Mouse (Mus musculus): Measurements from ENCODE around the gene Traf3ip1. TPM values are rescaled to one million over a fixed set of nuclear protein-coding genes. Genes with fewer than 3 reads are reported as not detected.

The Traf3ip1 gene
- total and polyA plus RNA-seq, 2 experiments from 2014 or later = 2.8 to 3.4 TPM

GRCm38 (mm10) chr1:91460069-91460468 is 34.4 kb upstream of the Traf3ip1 start:
- Histone ChIP-seq H3K27ac (ENCODE audit: low read depth) (no peak overlapping the region; the same call in 1 of the 2 replicates), H3K9me3 (replicated peaks; ENCODE audit: control insufficient read depth, low read length) (no peaks in the 10 kb centered on the region), H3K36me3 (replicated peaks; ENCODE audit: control insufficient read depth, insufficient read depth, low read length) (no peaks in the 10 kb centered on the region), H3K4me2 (ENCODE audit: low read depth, low read length) (peak overlapping the region; percentile 71), H3K27me3 (ENCODE audit: control insufficient read depth, insufficient read depth, low read length) (no peaks in the 10 kb centered on the region), H3K4me1 (ENCODE audit: control insufficient read depth, insufficient read depth) (peaks cover 50% of the 10 kb centered on the region), H3K9ac (replicated peaks; ENCODE audit: low read depth, low read length) (0 out of 2 replicates have a peak overlapping the region, but pooled peaks have one; percentile 22), H3K4me3 (ENCODE audit: low read depth, low read length) (peak overlapping the region; percentile 71)
- no peak for ATAC-seq (ENCODE audit: insufficient read depth, low read depth)
- TF ChIP-seq EP300 (IDR thresholded peaks at IDR 0.05; ENCODE audit: low read depth) (no peak), CTCF (IDR thresholded peaks at IDR 0.05; ENCODE audit: low read depth) (no peak)
- no peak for DNase-seq (ENCODE audit: low spot score)
- WGBS = 34% methylated on average over 7 of the region's 7 CpGs

- Histone ChIP-seq H3K4me2 (ENCODE audit: low read depth, low read length) (no peak overlapping the region), H3K4me1 (ENCODE audit: control insufficient read depth, insufficient read depth) (peaks cover 50% of the 10 kb centered on the region), H3K27ac (ENCODE audit: low read depth) (no peak overlapping the region), H3K27me3 (ENCODE audit: control insufficient read depth, insufficient read depth, low read length) (no peaks in the 10 kb centered on the region), H3K9me3 (replicated peaks; ENCODE audit: control insufficient read depth, low read length) (no peaks in the 10 kb centered on the region), H3K4me3 (ENCODE audit: low read depth, low read length) (no peak overlapping the region), H3K9ac (replicated peaks; ENCODE audit: low read depth, low read length) (no peak overlapping the region), H3K36me3 (replicated peaks; ENCODE audit: control insufficient read depth, insufficient read depth, low read length) (no peaks in the 10 kb centered on the region)
- no peak for DNase-seq (ENCODE audit: low spot score)
- no peak for TF ChIP-seq EP300 (IDR thresholded peaks at IDR 0.05; ENCODE audit: low read depth)
- no peak for TF ChIP-seq CTCF (IDR thresholded peaks at IDR 0.05; ENCODE audit: low read depth)
- no peak for ATAC-seq (ENCODE audit: insufficient read depth, low read depth)
- 48% methylated on average over 4 of the region's 4 CpGs for WGBS
Measured at GRCm38 (mm10) chr1:91460564-91460963, 33.9 kb upstream of the Traf3ip1 start.

GRCm38 (mm10) chr1:91463336-91463995 is 31.0 kb upstream of the Traf3ip1 start:
- Histone ChIP-seq H3K9ac (replicated peaks; ENCODE audit: low read depth, low read length) (no peak overlapping the region), H3K4me2 (ENCODE audit: low read depth, low read length) (no peak overlapping the region), H3K4me1 (ENCODE audit: control insufficient read depth, insufficient read depth) (peaks cover 25% of the 10 kb centered on the region), H3K9me3 (replicated peaks; ENCODE audit: control insufficient read depth, low read length) (no peaks in the 10 kb centered on the region), H3K36me3 (replicated peaks; ENCODE audit: control insufficient read depth, insufficient read depth, low read length) (no peaks in the 10 kb centered on the region), H3K27ac (ENCODE audit: low read depth) (no peak overlapping the region), H3K4me3 (ENCODE audit: low read depth, low read length) (no peak overlapping the region), H3K27me3 (ENCODE audit: control insufficient read depth, insufficient read depth, low read length) (no peaks in the 10 kb centered on the region)
- DNase-seq (ENCODE audit: low spot score) (no peak), ATAC-seq (ENCODE audit: insufficient read depth, low read depth) (no peak)
- TF ChIP-seq CTCF (IDR thresholded peaks at IDR 0.05; ENCODE audit: low read depth) = no peak
- 88% methylated on average over 13 of the region's 13 CpGs for WGBS

- WGBS = 57% methylated on average over 5 of the region's 5 CpGs
- Histone ChIP-seq H3K4me1 (ENCODE audit: control insufficient read depth, insufficient read depth) (peaks cover 22% of the 10 kb centered on the region), H3K9ac (replicated peaks; ENCODE audit: low read depth, low read length) (no peak overlapping the region), H3K4me2 (ENCODE audit: low read depth, low read length) (no peak overlapping the region), H3K27me3 (ENCODE audit: control insufficient read depth, insufficient read depth, low read length) (no peaks in the 10 kb centered on the region), H3K27ac (ENCODE audit: low read depth) (no peak overlapping the region), H3K9me3 (replicated peaks; ENCODE audit: control insufficient read depth, low read length) (no peaks in the 10 kb centered on the region), H3K4me3 (ENCODE audit: low read depth, low read length) (no peak overlapping the region), H3K36me3 (replicated peaks; ENCODE audit: control insufficient read depth, insufficient read depth, low read length) (no peaks in the 10 kb centered on the region)
- no peak for ATAC-seq (ENCODE audit: insufficient read depth, low read depth)
- no peak for TF ChIP-seq EP300 (IDR thresholded peaks at IDR 0.05; ENCODE audit: low read depth)
- TF ChIP-seq CTCF (IDR thresholded peaks at IDR 0.05; ENCODE audit: low read depth) = no peak
- DNase-seq (ENCODE audit: low spot score) = no peak
Measured at GRCm38 (mm10) chr1:91464436-91464835, 30.0 kb upstream of the Traf3ip1 start.

GRCm38 (mm10) chr1:91465244-91465643 is 29.2 kb upstream of the Traf3ip1 start:
- no peak overlapping the region for H3K27ac ChIP-seq (ENCODE audit: low read depth)

GRCm38 (mm10) chr1:91466186-91466585 is 28.3 kb upstream of the Traf3ip1 start:
- ATAC-seq (ENCODE audit: insufficient read depth, low read depth) (no peak), DNase-seq (ENCODE audit: low spot score) (no peak)
- no peaks in the 10 kb centered on the region for H3K36me3 ChIP-seq (replicated peaks; ENCODE audit: control insufficient read depth, insufficient read depth, low read length)
- H3K4me2 ChIP-seq (ENCODE audit: low read depth, low read length) = no peak overlapping the region
- H3K27ac ChIP-seq (ENCODE audit: low read depth) = no peak overlapping the region
- H3K27me3 ChIP-seq (ENCODE audit: control insufficient read depth, insufficient read depth, low read length) = no peaks in the 10 kb centered on the region
- no peaks in the 10 kb centered on the region for H3K9me3 ChIP-seq (replicated peaks; ENCODE audit: control insufficient read depth, low read length)
- TF ChIP-seq CTCF (IDR thresholded peaks at IDR 0.05; ENCODE audit: low read depth) (no peak), EP300 (IDR thresholded peaks at IDR 0.05; ENCODE audit: low read depth) (no peak)
- peaks cover 12% of the 10 kb centered on the region for H3K4me1 ChIP-seq (ENCODE audit: control insufficient read depth, insufficient read depth)
- WGBS = 85% methylated on average over 6 of the region's 6 CpGs
- no peak overlapping the region for H3K9ac ChIP-seq (replicated peaks; ENCODE audit: low read depth, low read length)
- H3K4me3 ChIP-seq (ENCODE audit: low read depth, low read length) = no peak overlapping the region

More at GRCm38 (mm10) chr1:91465244-91465643, 29.2 kb upstream of the Traf3ip1 start:
- Histone ChIP-seq H3K36me3 (replicated peaks; ENCODE audit: control insufficient read depth, insufficient read depth, low read length) (no peaks in the 10 kb centered on the region), H3K9me3 (replicated peaks; ENCODE audit: control insufficient read depth, low read length) (no peaks in the 10 kb centered on the region), H3K9ac (replicated peaks; ENCODE audit: low read depth, low read length) (no peak overlapping the region), H3K4me1 (ENCODE audit: control insufficient read depth, insufficient read depth) (peaks cover 16% of the 10 kb centered on the region), H3K27me3 (ENCODE audit: control insufficient read depth, insufficient read depth, low read length) (no peaks in the 10 kb centered on the region), H3K4me3 (ENCODE audit: low read depth, low read length) (no peak overlapping the region), H3K4me2 (ENCODE audit: low read depth, low read length) (no peak overlapping the region)
- peak; percentile 37 for DNase-seq (ENCODE audit: low spot score)
- 7% methylated on average over 1 of the region's 1 CpGs for WGBS
- peak; percentile 83 for ATAC-seq (ENCODE audit: insufficient read depth, low read depth)
- no peak for TF ChIP-seq EP300 (IDR thresholded peaks at IDR 0.05; ENCODE audit: low read depth)
- TF ChIP-seq CTCF (IDR thresholded peaks at IDR 0.05; ENCODE audit: low read depth) = no peak
